Mouse (Mus musculus): ENCODE measurements around the gene Tm4sf5.
A peak's percentile ranks its signal among the peaks of the same experiment; 100 is the strongest.
"Not testable (repeated sequence)": the region's sequence is repeated elsewhere in the genome, so short reads cannot be mapped to it uniquely, and the experiment has no call there.

The Tm4sf5 gene

DNA sequence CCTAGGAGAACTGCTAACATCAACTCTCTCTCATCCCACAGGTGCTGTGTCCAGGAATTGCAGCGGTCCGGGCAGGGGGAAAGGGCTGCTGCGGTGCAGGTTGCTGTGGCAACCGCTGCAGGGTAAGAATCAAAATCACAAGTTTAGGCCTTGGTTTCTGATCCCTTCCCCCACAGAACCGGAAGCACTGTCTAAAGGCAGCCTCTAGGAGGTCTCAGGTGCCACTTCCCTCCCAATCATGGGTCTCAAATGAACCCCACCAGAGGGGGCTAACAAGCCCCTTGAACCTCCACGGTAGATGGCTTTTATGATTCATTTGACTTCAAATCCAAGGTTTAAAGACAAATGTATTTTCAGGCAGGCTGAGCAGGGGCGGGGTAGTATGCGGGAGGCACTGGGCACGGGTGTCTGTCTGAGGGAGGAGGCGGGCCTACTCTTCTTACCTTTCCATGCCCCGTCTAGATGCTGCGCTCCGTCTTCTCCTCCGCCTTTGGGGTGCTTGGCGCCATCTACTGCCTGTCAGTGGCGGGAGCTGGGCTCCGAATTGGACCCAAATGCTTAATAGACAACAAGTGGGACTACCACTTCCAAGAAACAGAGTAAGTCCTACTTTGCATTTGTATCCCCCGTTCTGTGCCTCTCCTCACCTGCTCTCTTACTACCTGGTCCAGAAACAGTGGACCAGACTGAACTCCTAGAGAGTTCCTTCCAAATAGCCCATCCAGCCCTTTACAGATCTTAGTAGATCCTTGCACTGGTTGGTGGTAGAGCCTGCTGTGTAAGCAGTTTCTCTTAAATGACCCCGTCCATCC, 4.9 kb downstream of the Tm4sf5 start:
- peak; percentile 86 for DNase-seq (ENCODE audit: low read depth)

DNA sequence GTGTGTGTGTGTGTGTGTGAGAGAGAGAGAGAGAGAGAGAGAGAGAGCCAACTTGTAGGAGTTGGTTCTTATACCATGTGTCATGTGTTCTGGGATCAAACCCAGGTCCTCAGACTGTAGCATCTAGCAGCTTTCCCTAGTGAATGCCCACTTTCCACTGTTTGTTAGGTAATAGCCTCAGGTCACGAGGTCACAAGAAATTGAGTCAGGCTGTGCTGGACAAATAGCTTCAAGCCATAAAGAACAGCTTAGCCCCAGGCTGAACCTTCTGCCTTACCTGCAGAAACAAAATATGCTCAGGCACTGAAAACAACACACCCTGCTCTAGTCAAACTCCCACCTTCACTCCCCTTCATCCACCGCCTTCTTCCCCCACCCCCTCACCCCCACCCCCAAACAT, 6.2 kb downstream of the Tm4sf5 start:
- DNase-seq (ENCODE audit: low read depth), result no peak

DNA sequence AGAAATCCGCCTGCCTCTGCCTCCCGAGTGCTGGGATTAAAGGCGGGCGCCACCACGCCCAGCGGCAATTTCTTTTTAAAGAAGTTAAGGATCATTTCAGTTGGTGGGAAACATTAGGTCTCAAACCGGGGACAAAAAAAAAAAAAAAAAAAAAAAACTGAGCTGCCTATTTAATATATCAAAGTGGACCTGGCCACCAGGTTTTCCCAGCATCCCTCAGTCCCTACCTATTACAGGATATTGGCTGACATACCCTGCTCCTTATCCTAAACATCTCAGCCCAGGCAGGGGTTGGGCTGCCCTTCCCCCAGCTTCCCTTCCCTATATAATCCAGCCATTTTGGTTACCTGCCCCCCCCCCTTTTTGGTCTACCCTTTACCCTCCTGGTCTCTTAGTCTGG, 6.8 kb downstream of the Tm4sf5 start:
- DNase-seq (ENCODE audit: low read depth), result no peak

DNA sequence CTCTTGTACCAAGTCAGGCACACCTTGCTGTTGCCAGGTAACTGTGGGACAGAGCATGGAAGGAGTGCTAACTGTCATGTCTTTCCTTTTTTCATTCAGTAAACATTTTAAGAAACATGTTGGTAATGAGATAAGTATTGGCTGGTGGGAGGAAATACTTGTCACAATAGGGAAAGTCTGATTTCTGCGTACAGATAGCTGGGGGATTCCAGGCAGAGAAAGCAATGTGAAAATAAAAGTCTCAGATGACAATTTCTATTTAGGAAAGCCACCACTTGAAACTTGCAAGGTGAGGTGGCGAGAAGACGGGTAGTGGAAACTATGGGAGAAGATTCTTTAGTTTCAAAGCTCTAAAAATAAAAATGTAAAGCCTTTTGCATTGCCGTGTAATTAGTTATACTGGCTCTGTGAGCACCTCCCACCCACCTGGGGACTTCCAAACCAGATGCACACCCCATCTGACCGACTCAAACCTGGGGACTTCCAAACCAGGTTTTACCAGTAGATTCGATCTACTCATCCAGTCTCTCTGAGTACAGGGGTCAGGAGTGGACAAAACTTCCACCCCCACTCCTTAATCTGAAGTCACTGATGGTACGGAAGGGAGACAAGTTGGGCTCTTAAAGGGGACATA, 7.8 kb downstream of the Tm4sf5 start:
- DNase-seq (ENCODE audit: low read depth), result no peak

DNA sequence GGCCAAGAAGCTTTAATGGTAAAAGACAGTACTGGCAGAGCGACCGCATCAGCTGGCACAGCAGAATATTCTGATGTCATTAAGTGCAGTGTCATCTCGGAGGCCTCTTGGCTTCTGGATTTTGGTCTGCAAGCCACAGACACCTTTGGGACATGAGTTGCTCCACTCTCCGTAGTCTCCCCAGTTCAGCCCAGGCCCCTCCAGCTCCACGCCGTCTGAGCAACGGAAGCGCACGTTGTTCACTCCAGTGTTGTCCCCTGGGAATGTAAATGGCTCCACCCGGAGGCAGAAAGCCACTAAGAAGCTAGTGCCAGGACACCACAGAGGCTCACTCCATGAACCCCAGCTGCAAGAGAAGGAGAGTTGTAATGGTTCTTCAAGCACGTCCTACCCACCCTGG, 8.5 kb downstream of the Tm4sf5 start:
- DNase-seq (ENCODE audit: low read depth), result no peak

DNA sequence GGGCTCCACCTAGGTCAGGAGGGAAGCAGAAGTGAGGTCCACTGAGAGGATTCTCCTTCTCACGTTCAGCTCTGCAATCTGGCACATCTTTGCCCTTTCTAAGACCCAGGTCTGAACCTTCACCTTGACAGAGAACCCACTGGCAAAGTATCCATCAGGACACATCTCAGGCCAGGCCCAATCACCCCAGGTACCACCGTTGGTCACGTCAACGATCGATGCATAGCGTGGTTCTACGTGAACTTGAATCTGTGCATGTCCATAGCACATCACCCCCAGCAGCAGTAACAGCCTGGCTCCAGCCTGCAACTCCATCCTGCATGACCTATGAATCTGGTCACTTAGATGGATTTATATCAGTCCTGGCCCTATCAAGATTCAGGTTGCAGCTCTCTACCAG, 9.2 kb downstream of the Tm4sf5 start, which contains the start of gene Vmo1:
Gene Vmo1, minus strand, starts transcription at position 329 of the 400 bp plus-strand sequence.
- DNase-seq (ENCODE audit: low read depth), result no peak

DNA sequence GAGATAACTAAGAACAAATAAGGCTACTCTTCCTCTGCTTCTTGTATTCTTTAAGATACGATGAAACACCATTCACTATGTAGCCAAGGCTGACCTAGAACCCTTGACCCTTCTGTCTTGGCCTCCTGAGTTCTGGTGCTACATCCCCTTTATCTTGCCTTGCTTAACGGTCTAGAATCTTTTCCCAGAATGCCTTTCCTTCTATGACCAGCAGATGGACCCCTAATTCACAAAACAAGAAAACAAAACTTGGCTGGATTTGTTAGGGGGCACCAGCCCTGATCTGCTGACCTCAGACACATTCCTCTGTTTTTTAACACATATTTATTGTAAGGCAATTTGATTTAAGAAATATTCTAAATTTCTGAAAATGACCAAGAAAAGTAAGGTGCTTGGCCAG, 11.3 kb downstream of the Tm4sf5 start:
- DNase-seq (ENCODE audit: low read depth), result peak; percentile 77

DNA sequence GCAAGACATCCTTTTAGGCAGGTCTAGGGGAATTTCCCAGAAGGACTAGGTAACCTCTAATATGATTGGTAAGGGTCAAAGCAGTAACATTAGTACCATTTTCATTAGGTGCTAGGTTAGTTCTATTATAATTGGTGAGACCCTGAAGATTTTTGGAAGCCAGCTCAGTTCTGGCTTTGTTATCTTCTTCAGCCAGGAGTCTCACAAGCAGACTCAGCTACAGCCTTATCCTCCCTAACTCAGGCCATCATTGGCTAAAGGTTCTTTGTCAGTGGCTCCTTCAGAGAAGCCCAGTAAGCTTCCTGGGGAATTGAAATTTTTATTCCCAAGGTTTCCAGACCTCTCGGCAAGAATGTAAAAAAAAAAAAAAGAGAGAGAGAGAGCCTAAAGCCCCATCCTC, 13.4 kb downstream of the Tm4sf5 start:
- DNase-seq (ENCODE audit: low read depth), result no peak

DNA sequence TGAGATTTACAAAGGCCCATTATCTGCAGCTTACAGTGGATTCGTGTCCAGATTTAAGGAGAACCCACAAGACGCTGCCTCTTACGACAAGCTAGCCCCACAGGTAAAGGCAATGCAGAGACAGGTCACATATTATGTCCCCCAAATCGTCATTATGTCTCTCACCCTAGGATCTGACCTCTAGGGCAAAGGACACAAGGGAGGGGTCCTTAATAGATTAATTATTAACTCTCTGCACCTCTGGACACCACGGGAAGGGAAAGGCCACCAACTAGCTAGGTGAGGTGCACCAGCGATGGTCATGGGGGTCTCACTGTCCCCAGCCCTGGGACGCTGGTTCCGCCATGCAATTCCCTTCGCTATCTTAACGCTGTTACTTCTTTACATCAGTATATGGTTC, 13.9 kb downstream of the Tm4sf5 start, which contains the start of gene Gltpd2:
Gene Gltpd2, plus strand, starts transcription at position 274 of the 400 bp plus-strand sequence.
- DNase-seq (ENCODE audit: low read depth), result no peak

DNA sequence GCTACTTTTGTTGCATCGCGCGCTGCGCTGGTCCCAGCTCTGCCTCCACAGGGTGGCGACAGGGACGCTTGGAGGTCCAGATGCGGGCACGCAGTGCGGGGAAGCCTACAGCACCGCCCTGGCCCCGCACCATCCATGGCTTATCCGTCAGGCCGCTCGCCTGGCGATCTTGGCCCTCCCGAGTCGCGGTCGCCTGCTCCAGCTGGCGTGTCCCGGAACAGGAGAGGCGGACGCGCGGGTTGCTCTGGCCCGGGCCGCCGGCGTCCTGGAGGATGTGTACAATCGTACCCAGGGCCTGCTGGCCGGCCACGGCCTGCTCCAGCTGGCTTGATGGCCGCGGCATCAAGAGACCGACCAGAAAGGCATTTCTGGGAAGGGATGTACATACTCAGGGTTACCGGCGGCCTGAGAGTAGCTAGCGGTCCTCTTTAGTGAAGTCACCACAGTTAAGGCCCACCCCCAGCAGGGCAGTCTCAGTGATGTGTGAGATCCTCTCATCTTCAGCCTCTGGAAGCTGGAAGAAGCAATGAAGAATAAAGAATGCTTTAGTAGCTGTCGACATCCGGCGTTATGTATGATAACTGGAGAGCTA, 15.2 kb downstream of the Tm4sf5 start:
- DNase-seq (ENCODE audit: low read depth), result no peak

DNA sequence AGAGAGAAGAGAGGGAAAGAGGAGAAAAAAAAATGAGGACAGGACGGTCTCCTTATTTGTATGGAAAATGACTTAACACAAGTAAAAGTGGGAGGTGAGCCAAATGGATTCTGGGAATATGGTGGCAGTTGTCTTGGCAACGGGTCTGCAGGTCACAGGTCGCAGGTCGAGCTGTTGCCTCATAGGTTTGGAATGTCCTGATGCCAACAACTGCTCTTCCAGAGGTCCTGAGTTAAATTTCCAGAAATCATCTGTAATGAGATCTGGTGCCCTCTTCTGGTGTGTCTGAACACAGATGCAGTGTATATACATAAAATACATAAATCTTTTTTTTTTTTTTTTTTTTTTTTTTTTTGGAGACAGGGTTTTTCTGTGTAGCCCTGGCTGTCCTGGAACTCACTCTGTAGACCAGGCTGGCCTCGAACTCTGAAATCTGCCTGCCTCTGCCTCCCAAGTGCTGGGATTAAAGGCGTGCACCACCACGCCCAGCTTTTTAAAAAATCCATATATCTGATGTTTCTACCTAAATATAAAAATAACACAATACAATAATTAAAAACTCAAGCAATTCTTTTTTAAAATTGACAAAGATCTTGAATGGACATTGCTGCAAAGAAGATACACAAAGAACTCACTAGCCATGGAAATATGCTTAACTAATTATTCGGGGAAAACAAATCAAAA, 18.4 kb downstream of the Tm4sf5 start:
- not testable (repeated sequence) for DNase-seq (ENCODE audit: low read depth)

DNA sequence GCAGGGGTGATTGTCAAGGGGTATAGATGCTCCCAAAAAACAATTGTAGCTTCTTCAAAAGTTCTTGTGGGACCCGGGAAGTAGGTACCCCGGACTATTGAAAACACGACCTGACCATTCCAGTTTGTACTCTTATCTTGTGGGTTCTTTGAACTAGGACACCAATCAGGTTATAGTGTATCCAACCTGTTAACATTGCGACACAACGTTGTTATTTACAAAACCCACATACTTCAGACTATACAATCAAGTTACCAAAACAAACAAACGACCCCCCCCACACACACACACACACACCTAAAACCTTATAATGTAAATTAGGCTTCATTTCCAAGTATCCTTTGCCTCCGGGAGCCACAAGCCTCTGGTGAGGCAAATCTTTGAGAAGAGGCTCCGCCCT, 19.7 kb downstream of the Tm4sf5 start:
- DNase-seq (ENCODE audit: low read depth), result no peak

DNA sequence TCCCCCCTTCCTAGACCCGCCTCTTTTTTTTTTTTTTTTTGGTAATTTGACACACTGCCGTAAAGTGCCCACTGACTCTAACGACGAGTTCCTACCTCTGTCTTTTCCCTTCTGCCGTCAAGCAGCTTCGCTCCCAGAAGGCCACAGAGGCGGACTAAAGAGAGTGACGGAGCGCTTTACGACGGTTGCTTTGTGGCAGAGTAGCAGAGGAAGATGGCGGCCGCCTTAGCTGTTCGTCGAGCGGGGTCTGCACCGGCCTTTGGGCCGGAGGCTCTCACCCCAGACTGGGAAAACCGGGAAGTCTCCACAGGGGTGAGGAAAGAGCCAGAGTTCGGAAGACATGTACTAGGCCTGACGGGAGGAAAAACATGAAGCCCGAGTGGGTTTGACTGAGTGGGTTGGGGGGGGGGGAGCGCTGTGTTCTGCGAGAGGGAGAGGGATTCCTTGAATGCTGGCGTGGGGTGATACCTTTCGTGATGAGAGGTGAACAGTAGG, 20.2 kb downstream of the Tm4sf5 start, which contains the start of gene Psmb6:
Gene Psmb6, plus strand, starts transcription at position 184 of the 495 bp plus-strand sequence.
- DNase-seq (ENCODE audit: low read depth), result peak; percentile 95

DNA sequence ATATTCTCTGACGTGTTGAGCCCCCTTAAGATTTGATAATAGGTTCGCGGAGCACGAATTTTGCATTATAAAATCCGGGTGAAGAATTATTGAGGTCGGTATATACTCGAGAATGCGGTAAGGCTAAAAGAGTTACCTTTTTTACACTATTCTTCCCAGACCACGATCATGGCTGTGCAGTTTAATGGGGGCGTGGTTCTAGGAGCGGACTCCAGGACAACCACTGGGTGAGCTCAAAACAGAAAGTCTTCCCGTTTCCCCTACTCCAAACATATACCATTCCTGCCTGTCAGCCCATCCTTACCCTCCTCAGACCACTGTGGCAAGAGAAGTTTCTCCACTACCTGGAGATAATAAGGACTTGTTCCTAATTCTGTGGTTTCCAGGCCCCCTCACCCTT, 20.7 kb downstream of the Tm4sf5 start:
- no peak for DNase-seq (ENCODE audit: low read depth)

DNA sequence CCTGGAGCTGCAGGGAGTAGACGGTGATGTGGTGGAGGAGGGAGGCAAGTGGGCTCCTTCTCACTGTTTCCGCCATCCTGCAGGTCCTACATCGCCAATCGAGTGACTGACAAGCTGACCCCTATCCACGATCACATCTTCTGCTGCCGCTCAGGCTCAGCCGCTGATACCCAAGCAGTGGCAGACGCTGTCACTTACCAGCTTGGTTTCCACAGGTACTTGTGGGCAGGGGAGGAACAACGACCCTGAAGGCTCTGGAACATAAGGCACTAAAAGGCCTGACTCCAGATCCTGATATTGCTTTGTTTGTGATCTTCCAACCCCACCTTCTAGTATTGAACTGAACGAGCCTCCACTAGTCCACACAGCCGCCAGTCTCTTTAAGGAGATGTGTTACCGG, 21.2 kb downstream of the Tm4sf5 start:
- DNase-seq (ENCODE audit: low read depth), result no peak

DNA sequence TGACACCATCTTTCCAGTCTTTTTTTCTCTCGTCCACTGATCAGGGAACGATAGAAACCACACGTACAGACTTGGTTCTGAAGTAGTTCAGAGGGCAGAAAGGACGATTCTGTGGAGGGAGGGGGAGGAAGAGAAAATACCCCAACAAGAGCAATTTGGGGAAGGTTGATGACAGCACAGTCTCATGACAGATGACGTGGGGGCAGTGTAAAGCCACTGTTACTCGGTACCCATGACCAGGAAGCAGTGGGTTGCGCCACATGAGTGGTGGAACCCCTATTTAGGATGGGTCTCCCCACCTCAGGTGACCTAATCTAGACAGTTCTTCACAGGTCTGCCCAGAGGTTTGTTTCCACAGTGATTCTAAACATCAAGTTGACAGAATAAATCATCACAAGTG, 23.6 kb downstream of the Tm4sf5 start:
- no peak for DNase-seq (ENCODE audit: low read depth)

DNA sequence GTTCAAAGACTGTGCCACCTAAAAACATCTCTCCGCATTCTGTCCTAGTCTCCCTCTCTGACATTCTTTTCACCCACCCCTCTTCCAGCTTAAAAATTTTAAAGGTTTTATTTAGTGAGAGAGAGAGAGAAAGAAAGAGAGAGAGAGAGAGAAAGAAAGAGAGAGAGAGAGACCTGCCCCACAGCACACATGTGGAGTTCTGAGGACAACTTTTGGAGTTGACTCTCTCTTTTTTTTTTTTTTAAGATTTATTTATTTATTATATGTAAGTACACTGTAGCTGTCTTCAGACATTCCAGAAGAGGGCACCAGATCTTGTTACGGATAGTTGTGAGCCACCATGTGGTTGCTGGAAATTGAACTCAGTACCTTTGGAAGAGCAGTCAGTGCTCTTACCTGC, 26.0 kb downstream of the Tm4sf5 start:
- DNase-seq (ENCODE audit: low read depth), result not testable (repeated sequence)

DNA sequence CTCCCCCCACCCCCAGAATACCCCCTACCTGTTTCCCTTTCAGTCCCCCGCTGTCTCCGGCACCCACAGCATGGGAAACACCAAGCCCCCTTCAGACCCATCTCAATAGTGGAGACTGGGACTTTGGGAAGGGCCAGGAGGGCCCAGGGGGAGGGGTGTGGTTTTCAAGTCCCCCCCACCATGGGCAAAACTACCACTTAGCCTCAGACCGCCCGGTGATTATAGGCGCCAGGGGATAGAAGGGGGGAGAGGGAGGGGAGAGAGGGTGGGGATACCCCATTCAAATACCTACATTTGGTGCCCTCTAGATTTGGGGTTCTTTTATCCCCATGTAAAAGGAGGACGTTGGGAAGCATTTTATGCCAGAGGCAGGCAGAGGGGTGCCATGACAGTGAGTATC, 27.8 kb downstream of the Tm4sf5 start, which contains the start of gene Gm40193:
Gene Gm40193, minus strand, starts transcription at position 101 of the 400 bp plus-strand sequence.
- DNase-seq (ENCODE audit: low read depth), result no peak

DNA sequence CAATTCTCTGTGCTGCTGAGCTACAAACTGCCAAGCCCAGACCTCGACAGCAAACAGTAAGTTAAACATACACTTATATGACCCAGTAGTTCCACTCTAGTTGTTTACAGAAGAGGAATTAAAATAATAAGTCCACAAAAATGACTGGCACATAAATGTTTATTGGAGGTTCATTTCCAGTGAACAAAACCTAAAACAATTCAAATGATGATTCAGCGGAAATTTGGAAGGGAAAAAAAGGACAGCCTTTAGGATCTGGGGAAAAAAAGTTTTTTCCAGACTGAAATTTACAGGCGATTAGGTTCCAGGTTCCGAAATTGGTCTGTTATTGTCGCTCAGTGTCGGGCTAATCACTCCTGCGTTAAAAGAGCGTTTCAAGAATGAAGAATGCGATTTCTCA, 34.4 kb downstream of the Tm4sf5 start:
- no peak for DNase-seq (ENCODE audit: low read depth)

DNA sequence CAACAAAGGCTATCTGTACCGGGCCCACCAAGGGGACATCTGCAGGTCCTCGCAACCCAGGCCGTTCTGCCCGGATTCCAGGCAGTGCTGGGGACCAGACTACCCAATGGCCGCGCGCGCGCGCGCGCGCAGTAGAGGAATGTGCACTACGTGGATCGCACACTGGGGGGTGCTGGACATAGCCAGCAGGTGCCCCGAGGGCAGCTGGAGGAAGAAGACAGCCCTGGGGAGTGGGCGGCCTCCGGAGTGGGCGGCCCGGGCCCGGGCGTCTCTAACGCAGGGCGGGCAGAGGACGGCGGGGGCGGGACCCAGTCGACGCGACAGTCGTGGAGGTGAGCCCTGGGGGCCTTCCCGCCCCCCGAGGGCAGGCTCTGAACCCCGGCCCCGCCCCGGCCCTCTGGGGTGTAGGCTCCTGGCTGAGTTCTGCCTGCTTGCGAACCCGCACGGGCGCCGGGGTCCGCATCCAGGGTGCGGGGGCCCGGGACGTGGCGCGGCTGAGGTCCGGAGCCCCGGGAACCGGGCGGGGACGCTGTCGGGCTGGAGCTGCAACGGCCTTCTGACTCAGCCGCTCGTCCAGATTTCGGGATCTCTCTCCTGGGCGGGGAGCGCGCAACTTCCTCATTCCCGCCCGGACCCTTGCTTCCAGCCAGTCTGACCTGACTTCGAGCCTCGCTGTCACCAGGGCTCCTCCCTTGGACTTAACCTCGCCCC, 35.0 kb downstream of the Tm4sf5 start, which contains the start of gene Pld2:
Gene Pld2, plus strand, starts transcription at position 188 of the 711 bp plus-strand sequence.
- DNase-seq (ENCODE audit: low read depth), result peak; percentile 89

DNA sequence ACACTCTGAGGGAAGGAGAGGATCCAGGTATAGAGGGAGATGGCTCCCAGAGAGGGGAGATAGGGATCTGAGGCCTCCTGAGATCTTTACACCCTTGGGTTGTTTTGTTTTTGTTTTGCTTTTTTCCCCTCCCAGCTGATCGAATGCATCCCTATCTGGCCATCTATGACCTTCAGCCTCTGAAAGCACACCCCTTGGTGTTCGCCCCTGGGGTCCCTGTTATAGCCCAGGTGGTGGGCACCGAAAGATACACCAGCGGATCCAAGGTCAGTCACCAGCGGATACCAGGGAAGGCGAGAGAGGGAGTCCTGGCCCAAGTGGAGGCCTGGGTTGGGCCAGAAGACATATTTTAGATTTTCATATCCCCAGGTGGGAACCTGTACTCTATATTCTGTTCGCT, 35.9 kb downstream of the Tm4sf5 start:
- DNase-seq (ENCODE audit: low read depth), result no peak

Data from naive thymus-derived CD4-positive, alpha-beta T cell, adult 2 months (primary cell).